Mouse (Mus musculus) cerebellum, adult 9-10 months (tissue): ENCODE measurements at regions not wholly inside any gene's neighbourhood (a gene's known extent, or its start where the extent isn't known, plus 50 kb on each side); places are given as distances from the start of the nearest gene placed in this dataset.

ENCODE experiments used
- DNase-seq: peaks from one replicate; pipeline ENCODE4 v3.0.0; 2022

GRCm38 (mm10) chr12:12621506-12621905 is 320.2 kb downstream of the Mycn start:
- DNase-seq, result no peak

- DNase-seq, result no peak
Measured at GRCm38 (mm10) chr12:12620316-12620715, 321.4 kb downstream of the Mycn start.

- no peak for DNase-seq
Measured at GRCm38 (mm10) chr12:12619431-12619830, 322.3 kb downstream of the Mycn start.

- DNase-seq, result no peak
Measured at GRCm38 (mm10) chr12:12612520-12612919, 329.2 kb downstream of the Mycn start.

- no peak for DNase-seq
Measured at GRCm38 (mm10) chr12:12610861-12611260, 330.9 kb downstream of the Mycn start.

GRCm38 (mm10) chr12:12607995-12608394 is 333.7 kb downstream of the Mycn start:
- DNase-seq, result no peak

- DNase-seq, result no peak
Measured at GRCm38 (mm10) chr12:12606911-12607310, 334.8 kb downstream of the Mycn start.

GRCm38 (mm10) chr12:12605495-12605894 is 336.2 kb downstream of the Mycn start:
- DNase-seq, result no peak

- DNase-seq, result no peak
Measured at GRCm38 (mm10) chr12:12601362-12601761, 339.4 kb downstream of the Fam49a start.

GRCm38 (mm10) chr12:12595399-12595798 is 333.5 kb downstream of the Fam49a start:
- DNase-seq, result no peak

GRCm38 (mm10) chr12:12594567-12594966 is 332.6 kb downstream of the Fam49a start:
- DNase-seq, result no peak

- no peak for DNase-seq
Measured at GRCm38 (mm10) chr12:12593343-12593742, 331.4 kb downstream of the Fam49a start.

GRCm38 (mm10) chr12:12590753-12591291 is 328.9 kb downstream of the Fam49a start:
- no peak for DNase-seq

GRCm38 (mm10) chr12:12588771-12589370 is 326.9 kb downstream of the Fam49a start:
- no peak for DNase-seq

GRCm38 (mm10) chr12:12586436-12586835 is 324.5 kb downstream of the Fam49a start:
- no peak for DNase-seq

- no peak for DNase-seq
Measured at GRCm38 (mm10) chr12:12581271-12582186, 319.6 kb downstream of the Fam49a start.

- no peak for DNase-seq
Measured at GRCm38 (mm10) chr12:12580763-12581178, 318.8 kb downstream of the Fam49a start.

- DNase-seq, result no peak
Measured at GRCm38 (mm10) chr12:12578278-12578677, 316.3 kb downstream of the Fam49a start.

- no peak for DNase-seq
Measured at GRCm38 (mm10) chr12:12570563-12571251, 308.8 kb downstream of the Fam49a start.

GRCm38 (mm10) chr12:12567734-12568104 is 305.8 kb downstream of the Fam49a start:
- DNase-seq, result no peak

GRCm38 (mm10) chr12:12567058-12567733 is 305.3 kb downstream of the Fam49a start:
- DNase-seq, result no peak

- DNase-seq, result no peak
Measured at GRCm38 (mm10) chr12:12562267-12562666, 300.3 kb downstream of the Fam49a start.

GRCm38 (mm10) chr12:12551818-12552217 is 289.9 kb downstream of the Fam49a start:
- DNase-seq, result no peak
